Mouse (Mus musculus) adrenal gland, postnatal 25 days (tissue): Measurements from ENCODE around the gene Prkca. TPM values are rescaled to one million over a fixed set of nuclear protein-coding genes. Genes with fewer than 3 reads are reported as not detected.
A peak's percentile ranks its signal among the peaks of the same experiment; 100 is the strongest.
"Not testable (repeated sequence)": the region's sequence is repeated elsewhere in the genome, so short reads cannot be mapped to it uniquely, and the experiment has no call there.

Experiments
- DNase-seq: peaks from one replicate; pipeline ENCODE4 v3.0.0; 2021; ENCODE audit warnings: mixed read lengths
- total RNA-seq: library from RNA; stranded (reverse); gene quantifications from 2 replicates; pipeline ENCODE4 v1.2.3, GENCODE M21; 2021

Prkca gene
- total RNA-seq, 1 experiment from 2014 or later = 7.8 TPM

DNA sequence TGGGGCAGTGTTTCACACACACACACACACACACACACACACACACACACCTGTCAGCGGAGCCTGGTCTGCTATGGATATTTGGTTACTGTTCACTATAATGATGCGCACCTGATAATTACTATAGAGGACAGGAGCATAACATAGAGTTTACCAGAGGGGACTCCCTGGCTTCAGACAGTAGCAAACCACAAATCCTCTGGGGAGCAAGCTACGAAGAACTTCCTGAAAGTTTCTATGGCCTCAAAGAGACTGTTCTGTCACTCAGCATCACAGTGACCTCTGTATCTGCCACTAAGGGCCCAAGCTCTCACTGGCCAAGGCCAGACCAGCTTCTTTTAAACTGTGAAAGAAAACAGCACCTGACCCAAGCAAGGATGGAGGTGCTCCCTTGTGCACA, 229.6 kb downstream of the Prkca start:
- DNase-seq = no peak

DNA sequence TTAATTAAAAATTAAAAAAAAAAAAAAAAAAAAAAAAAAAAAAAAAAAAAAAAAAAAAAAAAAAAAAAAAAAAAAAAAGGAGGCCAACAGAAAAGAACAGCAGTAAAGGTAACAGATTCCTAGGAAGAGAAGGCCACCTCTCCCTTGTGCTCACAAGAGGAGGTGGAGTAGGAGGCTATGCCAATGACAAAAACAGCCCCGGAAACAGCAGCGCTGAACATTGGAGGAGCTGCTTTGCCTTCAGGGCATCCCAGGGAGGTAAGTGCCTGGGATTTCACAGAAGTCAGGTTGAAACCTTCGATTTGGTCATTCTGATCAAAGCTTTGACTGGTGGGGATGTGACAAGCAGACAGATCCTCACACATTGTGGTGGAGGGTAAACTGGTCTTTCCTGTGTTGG, 231.3 kb downstream of the Prkca start:
- DNase-seq = no peak

DNA sequence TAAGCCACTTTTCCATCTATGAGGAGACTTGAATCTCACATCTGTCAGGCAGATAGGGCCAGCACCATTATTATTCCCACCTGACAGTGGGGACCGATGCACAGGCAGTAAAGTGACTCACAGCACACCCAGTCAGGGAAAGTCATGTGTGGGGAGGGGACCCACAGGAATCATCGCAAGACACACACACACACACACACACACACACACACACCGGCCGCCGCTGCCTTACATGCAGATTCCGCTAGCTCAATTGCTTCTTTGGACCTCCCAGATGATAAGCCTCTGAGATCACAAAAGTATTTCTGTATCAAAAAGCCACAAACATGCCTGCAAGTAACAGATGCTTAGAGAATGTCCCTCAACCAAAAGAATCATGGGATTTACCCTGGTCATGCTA, 239.6 kb downstream of the Prkca start:
- no peak for DNase-seq

DNA sequence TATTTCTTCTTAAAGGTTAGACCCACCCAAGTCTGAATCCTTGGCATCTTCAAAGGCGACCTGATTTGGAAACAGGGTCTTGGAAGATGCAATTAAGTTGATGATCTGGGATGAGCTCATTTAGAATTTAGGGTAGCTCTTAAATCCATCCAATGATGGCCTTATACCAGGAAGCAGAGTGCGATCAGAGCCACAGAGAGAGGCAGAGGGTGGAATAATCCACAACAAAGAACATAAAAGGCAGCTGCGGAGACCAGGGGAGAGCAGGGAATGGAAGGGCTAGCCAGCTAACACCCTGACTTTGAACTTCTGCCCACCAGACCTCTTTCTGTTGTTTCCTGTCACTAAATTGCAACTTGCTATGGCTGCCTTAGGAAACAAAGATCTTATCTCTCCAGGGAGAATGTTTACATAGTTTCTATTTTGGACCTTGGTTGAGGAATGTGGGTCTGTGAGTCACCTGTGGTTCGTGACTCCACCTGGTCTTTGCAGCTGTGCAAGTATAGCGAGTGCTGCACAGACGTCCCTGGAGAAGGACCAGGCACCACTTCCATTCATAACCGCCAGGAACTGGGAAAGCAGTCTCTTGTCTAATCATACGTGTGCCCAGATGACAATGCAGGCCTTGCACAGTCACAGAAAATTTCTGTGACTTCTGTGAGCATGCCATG, 242.3 kb downstream of the Prkca start:
- DNase-seq = no peak

DNA sequence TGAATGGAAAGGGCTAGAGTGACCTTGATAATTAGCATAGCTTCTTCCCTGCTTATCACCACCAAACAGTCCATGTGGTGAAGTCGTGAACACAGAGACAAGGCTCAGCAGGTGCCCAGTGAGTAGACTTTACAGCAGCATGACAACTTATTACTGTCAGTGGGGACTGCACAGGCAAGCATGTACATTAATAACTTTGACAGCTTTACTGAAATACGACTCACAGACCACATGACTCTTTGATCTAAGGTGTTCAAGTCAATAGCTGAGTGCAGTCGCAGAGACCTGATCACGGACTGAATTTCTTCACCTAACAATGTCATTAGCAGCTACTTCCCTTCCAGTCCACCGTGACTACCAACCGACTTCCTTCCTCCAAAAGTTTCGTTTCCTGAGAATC, 245.4 kb downstream of the Prkca start:
- no peak for DNase-seq

DNA sequence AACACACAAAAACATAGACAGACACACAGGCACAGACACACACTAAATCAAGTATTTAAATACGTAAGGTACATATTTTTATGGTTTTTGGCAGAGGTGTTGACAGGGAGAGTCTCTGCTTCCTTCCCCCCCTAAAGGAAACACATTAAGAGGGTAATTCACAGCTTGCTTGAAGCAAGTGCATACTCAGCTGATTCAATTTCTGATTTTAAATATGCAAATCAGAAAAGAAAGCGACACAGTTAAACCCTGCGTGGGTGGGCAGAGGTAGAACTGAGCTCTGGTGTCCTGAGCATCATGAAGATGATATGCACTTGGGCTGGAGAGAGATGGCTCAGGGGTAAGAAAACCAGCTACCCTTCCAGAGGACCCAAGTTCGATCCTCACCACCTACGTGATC, 248.9 kb downstream of the Prkca start:
- no peak for DNase-seq

DNA sequence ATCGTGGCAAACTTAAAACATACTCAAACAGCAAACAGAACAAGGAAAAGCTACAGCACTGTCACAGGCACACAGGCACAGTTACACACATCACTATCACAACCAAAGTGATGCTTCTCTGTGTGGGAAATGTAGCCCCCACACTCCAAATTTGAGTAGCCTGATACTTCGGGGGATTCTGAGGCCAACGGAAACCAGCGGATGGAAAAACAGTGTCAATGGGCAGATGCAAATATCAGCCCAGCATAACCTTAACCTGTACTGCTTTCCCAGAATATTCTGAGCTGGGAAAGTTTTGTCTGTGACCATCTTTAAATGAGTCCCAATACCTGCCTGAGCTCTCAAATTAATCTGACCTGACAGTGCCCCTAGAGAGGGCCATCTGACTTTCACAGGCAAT, 250.5 kb downstream of the Prkca start:
- no peak for DNase-seq

DNA sequence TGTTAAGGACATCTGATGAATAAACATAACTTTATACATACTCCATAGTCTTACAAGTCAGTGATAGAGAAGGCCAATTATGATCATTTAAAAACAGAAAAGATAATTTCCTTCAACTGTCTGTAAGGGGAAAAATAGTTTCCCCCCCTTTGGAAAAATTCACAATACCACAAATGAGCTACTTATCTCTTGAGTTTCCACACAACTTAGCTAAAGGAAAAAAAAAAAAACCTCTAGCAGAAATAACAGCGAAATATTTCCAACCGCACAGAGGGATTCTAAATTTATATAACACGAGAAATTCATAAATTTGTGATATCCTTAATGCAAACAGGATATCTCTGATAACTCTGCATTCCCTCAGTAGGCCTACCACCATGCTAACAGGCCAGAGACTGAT, 252.5 kb downstream of the Prkca start:
- no peak for DNase-seq

DNA sequence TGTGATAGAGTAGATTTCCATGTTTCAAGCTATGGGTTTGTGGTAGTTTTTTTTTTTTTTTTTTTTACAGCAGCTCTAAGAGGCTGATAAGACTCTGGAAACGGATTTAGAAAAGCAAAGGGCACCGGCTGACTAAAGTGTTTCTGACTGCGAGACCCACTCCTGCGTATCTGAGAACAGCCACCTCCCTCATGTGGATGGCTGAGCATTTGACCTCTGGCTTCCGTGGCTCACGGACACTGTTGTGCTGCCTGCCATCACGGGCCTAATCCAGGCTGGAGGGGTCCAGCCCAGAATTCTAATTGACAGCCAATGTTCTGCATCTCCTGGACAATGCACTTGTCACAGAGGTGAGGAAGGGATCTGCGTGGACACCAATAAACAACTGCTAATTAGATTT, 253.0 kb downstream of the Prkca start:
- DNase-seq = no peak

DNA sequence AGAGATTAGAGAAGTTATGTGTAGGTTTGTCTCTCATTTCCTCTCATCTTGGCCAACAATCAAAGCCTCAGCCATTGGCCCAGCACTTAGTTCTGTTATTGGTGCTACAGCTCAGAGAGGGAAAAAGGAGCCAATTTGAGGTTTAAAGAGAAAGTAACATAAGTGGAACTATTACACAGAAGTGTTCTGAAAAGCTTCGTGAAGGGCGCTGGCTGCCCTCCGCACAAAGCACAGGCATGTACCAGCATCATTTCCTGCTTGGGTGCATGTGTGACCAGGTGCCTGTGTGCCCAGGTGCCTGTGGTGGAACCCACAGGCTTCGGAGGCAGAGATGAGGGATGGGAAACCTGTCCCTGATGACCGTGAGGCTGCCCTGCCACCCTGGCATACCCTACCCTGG, 255.7 kb downstream of the Prkca start:
- DNase-seq = no peak

DNA sequence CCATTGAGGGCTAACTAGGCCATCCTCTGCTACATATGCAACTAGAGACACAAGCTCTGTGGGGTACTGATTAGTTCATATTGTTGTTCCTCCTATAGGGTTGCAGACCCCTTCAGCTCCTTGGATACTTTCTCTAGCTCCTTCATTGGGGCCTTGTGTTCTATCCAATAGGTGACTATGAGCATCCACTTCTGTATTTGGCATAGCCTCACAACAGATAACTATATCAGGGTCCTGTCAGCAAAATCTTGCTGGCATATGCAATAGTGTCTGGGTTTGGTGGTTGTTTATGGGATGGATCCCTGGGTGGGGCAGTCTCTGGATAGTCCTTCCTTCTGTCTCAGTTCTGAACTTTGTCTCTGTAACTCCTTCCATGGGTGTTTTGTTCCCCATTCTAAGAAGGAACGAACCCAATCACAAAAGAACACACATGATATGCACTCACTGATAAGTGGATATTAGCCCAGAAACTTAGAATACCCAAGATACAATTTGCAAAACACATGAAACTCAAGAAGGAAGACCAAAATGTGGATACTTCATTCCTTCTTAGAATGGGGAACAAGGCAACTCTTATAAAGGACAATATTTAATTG, 256.5 kb downstream of the Prkca start:
- DNase-seq = not testable (repeated sequence)

DNA sequence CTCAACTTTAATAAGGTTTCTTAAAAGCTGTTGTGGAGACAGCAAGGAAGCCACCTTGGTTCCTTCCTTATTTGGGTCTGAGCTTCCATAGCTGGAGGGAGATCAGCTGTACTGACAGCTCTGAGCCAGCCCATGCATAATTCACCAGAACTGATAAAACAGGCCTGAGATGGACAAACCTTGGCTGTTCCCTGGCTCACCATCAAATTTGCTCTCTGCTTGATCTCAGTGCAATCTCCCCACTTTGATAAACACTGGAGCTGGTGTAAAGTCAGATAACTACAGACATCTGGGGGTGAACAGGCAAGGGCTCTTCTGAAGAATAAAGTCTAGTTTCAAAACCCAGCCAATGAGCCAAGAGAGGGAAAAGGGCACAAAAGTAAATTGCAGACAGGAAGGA, 261.1 kb downstream of the Prkca start:
- no peak for DNase-seq

DNA sequence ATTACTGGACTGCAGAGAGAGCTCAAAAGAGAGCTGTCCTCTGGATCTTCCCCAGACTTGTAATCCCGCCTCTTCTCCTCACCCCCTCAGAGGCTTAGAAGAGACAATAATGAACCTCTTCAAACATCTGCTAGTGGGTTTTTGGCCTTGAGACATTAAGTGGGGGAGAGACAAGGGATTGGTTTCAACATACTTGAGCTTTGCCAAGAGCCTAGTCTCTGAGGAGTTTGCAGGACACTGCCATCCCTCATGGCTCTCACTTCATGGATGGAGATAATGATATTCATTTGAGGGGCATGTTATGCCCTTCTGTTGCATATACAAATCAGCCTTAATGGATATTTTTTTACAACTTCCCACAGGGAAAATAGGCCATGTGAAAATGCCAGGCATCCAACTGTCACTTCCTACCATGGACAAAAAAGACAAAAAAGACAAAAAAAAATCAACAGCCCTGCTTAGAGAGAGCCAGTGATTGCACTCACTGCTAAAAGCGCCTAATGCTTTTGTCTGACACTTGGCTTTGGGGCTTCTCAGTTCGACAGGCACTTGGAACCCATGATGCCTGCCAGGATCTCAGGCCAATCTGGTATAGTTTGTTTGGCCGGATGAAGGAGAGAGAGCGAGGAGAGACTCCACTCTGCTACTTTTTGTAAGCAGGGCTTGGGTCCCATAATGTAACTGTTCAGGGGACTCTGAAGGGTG, 263.6 kb downstream of the Prkca start:
- DNase-seq = no peak

DNA sequence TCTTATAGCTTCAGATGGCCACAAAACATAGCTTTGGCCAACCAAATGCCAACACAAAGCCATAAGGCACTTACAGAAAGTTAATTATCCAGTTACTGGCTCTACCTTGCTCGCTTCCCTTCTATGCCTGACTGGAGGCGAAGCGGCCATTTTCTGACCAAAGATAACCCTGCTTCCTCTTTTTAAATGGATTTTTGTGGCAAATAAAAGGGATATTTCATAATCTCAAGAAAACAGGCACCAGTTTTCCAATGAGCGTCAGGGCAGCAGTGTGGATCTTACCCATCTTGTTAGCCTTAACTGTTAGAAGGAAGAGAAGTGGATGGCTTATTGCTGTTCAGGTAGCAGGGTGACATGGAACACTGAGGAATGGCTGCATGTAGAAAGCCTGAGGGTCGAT, 264.3 kb downstream of the Prkca start:
- DNase-seq = no peak

DNA sequence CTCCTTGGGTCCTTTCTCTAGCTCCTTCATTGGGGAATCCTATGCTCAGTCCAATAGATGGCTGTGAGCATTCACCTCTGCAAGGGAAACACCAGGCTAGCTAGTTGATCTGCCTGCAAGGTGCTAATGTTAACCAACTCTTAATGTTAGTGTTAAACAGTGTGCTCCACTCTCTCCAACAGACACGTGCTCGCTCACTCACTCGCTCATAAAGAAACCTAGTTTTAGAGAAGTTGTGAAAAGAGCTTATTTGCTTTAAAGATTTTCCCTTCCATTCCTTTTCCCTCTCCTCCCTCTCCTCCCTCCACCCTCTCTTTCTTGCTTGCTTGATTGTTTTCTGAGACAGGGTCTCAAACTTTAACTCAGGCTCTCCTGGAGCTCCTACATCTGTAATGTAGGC, 266.2 kb downstream of the Prkca start:
- no peak for DNase-seq

DNA sequence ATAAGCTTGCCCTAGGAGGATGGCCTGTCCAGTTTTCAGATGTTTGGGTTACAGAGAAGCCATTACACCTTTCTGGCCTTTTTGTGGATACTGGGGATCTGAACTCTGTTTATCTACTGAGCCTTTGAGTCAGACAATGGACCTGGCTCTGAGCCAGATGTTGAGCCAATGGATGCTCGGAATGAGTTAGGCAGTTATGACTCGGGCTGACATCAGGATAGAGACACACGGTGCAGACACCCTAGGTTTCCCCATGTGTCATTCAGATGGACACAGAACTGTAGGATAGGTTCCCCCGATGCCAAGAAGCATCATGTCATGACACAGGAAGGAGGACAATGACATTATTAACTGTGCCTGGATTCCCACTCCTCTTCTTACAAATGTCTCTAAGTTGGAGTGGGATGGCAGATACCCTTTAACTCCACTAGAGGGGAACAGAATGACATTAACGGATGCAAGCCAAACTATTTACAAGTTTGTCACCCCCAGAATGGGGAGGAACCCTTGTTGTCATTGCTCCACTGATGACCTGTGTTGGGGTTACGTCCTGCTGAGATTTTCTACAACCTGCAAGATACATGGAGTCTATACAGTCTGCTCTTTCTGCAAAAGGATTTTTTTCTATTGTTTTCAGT, 271.0 kb downstream of the Prkca start:
- peak; percentile 21 for DNase-seq

DNA sequence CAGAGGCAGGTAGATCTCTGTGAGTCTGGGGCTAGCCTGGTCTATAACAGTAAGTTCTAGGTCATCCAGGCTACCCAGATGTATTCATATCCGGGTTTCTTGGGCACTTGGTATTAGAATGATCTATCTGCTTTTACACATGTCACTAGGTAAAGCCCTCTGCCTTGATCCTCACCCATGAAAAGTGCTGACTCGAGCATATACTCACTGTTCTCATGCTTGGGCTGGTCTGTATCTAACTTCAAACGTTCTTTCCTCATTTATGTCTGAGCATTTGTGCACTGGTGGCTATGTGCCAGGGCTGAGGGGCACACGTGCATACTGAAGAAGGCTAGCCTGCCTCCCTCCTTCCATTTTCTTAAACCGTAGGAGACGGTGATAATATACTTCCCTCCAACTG, 272.5 kb downstream of the Prkca start:
- no peak for DNase-seq

DNA sequence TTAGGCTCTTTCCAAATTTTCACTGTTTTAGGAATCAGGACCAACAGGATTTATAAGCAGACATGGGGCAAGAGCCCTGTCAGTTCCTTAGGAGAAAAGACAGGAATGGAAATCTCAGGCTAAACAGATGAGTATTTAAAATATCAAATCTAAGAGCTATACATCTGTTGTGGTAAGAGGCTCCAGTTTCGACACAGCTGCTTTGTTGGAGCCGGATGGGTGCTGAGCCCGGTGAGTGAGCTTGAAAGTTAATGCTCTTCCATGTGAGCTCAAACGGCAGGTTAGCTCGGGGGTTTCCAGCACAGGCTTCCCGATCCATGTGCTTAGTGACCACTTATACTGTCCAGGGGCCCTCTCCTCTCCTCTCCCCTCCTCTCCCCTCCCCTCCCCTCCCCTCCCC, 273.7 kb downstream of the Prkca start:
- no peak for DNase-seq

DNA sequence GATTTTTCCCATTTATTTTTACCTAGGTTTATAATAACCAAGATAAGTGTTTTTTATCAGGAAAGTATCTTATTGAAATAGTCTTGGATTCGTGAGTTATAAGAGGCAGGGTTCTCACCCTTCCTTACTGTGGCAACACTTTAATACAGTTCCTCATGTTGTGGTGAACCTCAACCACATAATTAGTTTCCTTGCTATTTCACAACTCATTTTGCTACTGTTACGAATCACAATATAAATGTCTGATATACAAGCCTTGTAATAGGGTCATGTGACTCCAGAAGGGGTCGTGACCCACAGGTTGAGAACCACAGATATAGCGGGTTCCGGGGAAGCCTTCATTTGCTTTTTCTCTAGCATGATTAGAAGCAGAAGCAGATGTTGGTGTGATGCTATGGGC, 275.3 kb downstream of the Prkca start:
- no peak for DNase-seq

DNA sequence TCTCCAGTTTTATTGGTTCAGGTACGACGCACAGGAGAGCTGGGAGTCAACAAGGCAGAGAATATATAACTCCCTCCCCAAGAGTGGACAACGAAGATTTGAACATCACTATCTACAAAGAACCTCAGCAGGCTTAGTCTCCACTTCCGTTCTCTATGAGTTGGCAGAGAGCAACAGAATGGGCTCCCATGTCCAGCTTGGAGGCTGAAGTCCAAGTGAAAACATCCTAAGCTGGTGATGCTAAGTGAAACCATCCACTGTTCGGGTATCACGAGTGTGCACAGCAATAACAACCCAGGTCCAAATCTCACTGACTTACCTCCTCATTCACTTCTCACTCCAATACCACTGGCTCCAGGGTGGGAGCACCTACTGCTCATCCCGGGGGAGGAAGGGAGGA, 276.6 kb downstream of the Prkca start:
- DNase-seq = no peak

DNA sequence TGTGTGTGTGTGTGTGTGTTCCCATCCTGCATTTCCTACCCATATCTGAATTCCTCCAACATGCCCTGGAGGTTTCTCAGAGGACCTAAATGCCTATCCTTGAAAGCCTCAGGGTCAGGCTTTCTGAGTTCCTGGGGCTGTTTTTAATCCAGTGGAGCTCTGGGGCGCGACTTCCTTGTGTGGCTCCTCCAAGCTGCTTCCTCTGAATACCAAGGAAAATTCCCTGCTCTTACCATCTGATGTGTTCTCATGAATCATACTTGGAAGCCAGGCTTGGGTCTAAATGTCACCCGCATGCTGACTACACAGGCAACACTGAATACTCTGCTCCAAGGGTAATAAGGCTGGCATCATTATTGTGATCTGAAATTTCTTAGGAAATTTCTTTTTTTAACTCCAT, 279.3 kb downstream of the Prkca start:
- DNase-seq = no peak

DNA sequence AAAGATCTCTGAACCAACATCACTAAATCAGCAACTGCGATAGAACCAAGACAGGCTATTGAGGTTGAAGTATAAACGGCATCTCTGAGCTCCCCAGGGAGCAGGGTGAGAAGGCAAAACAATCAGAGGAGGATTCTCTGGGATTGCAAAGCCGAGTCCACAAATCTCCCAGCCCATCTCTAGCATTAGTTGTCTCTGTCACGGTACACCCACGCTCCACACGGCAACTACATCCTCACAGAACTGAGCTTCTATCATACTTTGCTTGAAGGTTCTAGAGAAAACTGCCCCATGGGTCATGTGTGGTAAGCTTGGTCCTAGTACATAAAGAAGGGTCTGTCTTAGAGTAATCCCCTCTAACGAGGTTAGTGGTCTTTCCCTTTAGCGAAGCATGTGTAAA, 280.6 kb downstream of the Prkca start:
- no peak for DNase-seq
